Mouse (Mus musculus) testis, postnatal 10 days (tissue): Measurements from ENCODE around the gene Cxcr1.

ENCODE experiments used
- DNase-seq: peaks from one replicate; pipeline ENCODE4 v3.0.0; 2021; ENCODE audit warnings: low spot score

Gene Cxcr1

GRCm38 (mm10) chr1:74194445-74194844 is at the start of gene Cxcr1:
Cxcr1 (minus strand) TSS chr1:74194631.
- DNase-seq = no peak

- DNase-seq = no peak
Observed at GRCm38 (mm10) chr1:74240832-74241231, 46.4 kb upstream of the Cxcr1 start.

- DNase-seq = peak; percentile 60
Observed at GRCm38 (mm10) chr1:74240311-74240710, 45.9 kb upstream of the Cxcr1 start.

GRCm38 (mm10) chr1:74239618-74240017 is 45.2 kb upstream of the Cxcr1 start:
- no peak for DNase-seq

GRCm38 (mm10) chr1:74239162-74239561 is 44.7 kb upstream of the Cxcr1 start:
- DNase-seq = no peak

GRCm38 (mm10) chr1:74238136-74238535 is 43.7 kb upstream of the Cxcr1 start:
- no peak for DNase-seq

- no peak for DNase-seq
Observed at GRCm38 (mm10) chr1:74237671-74238070, 43.2 kb upstream of the Cxcr1 start.

GRCm38 (mm10) chr1:74236590-74237317 is 42.3 kb upstream of the Cxcr1 start:
- no peak for DNase-seq

GRCm38 (mm10) chr1:74235938-74236589 is 41.6 kb upstream of the Cxcr1 start, which contains the start of gene Arpc2:
Arpc2 (plus strand) TSS chr1:74236084.
- DNase-seq = peak; percentile 97

GRCm38 (mm10) chr1:74230992-74231391 is 36.6 kb upstream of the Cxcr1 start:
- no peak for DNase-seq

GRCm38 (mm10) chr1:74229942-74230341 is 35.5 kb upstream of the Cxcr1 start:
- no peak for DNase-seq

- no peak for DNase-seq
Observed at GRCm38 (mm10) chr1:74227317-74227716, 32.9 kb upstream of the Cxcr1 start.

- DNase-seq = no peak
Observed at GRCm38 (mm10) chr1:74219922-74220321, 25.5 kb upstream of the Cxcr1 start.

- DNase-seq = no peak
Observed at GRCm38 (mm10) chr1:74208941-74209340, 14.5 kb upstream of the Cxcr1 start.

- no peak for DNase-seq
Observed at GRCm38 (mm10) chr1:74207906-74208305, 13.5 kb upstream of the Cxcr1 start.

GRCm38 (mm10) chr1:74206642-74207041 is 12.2 kb upstream of the Cxcr1 start:
- DNase-seq = no peak

GRCm38 (mm10) chr1:74205881-74206280 is 11.4 kb upstream of the Cxcr1 start:
- peak; percentile 51 for DNase-seq

- DNase-seq = no peak
Observed at GRCm38 (mm10) chr1:74203457-74203856, 9.0 kb upstream of the Cxcr1 start.

GRCm38 (mm10) chr1:74201048-74201844 is 6.8 kb upstream of the Cxcr1 start:
- DNase-seq = no peak

GRCm38 (mm10) chr1:74199046-74199445 is 4.6 kb upstream of the Cxcr1 start:
- DNase-seq = no peak

GRCm38 (mm10) chr1:74197726-74198470 is 3.5 kb upstream of the Cxcr1 start:
- no peak for DNase-seq
